Mouse (Mus musculus) embryonic facial prominence, embryonic 11.5 days (tissue): Measurements from ENCODE around the gene Akain1. TPM values are rescaled to one million over a fixed set of nuclear protein-coding genes. Genes with fewer than 3 reads are reported as not detected.
A peak's percentile ranks its signal among the peaks of the same experiment; 100 is the strongest.

Experiments
- ATAC-seq: fragments of 200-750 bp; cut with Nextera tagmentation; replicated peaks from 2 replicates; pipeline ENCODE4 v1.8.0; 2017; ENCODE audit warnings: low read depth; ENCODE audit not compliant: insufficient number of reproducible peaks, low FRiP score, low TSS enrichment
- DNase-seq: peaks from one replicate; pipeline ENCODE4 v3.0.0-alpha.2; 2015; ENCODE audit warnings: low spot score
- H3K27ac ChIP-seq: fragments of 300-500 bp; sonication (generic); replicated peaks from 2 replicates; pipeline ENCODE4 v1.5.1; 2014; ENCODE audit warnings: mild to moderate bottlenecking, low read depth, low read length, control low read depth
- H3K27me3 ChIP-seq: fragments of 300-500 bp; sonication (generic); 2 replicates; pipeline ENCODE4 v1.6.1; 2014; ENCODE audit warnings: mild to moderate bottlenecking, low read length, moderate library complexity, mixed read lengths; ENCODE audit not compliant: control insufficient read depth, insufficient read depth
- H3K36me3 ChIP-seq: fragments of 300-500 bp; sonication (generic); replicated peaks from 2 replicates; pipeline ENCODE4 v1.6.1; 2014; ENCODE audit warnings: low read depth, mild to moderate bottlenecking, low read length, moderate library complexity, mixed read lengths; ENCODE audit not compliant: control insufficient read depth, insufficient read depth
- H3K4me1 ChIP-seq: fragments of 300-500 bp; sonication (generic); 2 replicates; pipeline ENCODE4 v1.6.1; 2014; ENCODE audit warnings: low read length, mixed read lengths; ENCODE audit not compliant: control insufficient read depth, insufficient read depth
- H3K4me2 ChIP-seq: fragments of 300-500 bp; sonication (generic); 2 replicates; pipeline ENCODE4 v1.6.1; 2014; ENCODE audit warnings: low read depth, mild to moderate bottlenecking, control low read depth, low read length, moderate library complexity
- H3K4me3 ChIP-seq: fragments of 300-500 bp; sonication (generic); 2 replicates; pipeline ENCODE4 v1.5.1; 2014; ENCODE audit warnings: low read depth, low read length, control low read depth
- H3K9ac ChIP-seq: fragments of 300-500 bp; sonication (generic); replicated peaks from 2 replicates; pipeline ENCODE4 v1.6.1; 2014; ENCODE audit warnings: mild to moderate bottlenecking, control low read depth, low read length
- H3K9me3 ChIP-seq: fragments of 300-500 bp; sonication (generic); replicated peaks from 2 replicates; pipeline ENCODE4 v1.6.1; 2016; ENCODE audit warnings: mild to moderate bottlenecking, low read length, inconsistent platforms, mixed read lengths; ENCODE audit not compliant: control insufficient read depth
- WGBS: fragments of 180-500 bp; shearing (Covaris S2); extraction: QIAGEN DNeasy Blood & Tissue Kit; methylation state at CpG from one replicate; pipeline ENCODE4 v1.1.7; 2014; 5-methylcytosine and 5-hydroxymethylcytosine counted together
- polyA plus RNA-seq: library from polyadenylated mRNA; unstranded; fragments of >200 nt; fragmentation: Nextera tagmentation; extraction: Ambion mirVana; gene quantifications from 2 replicates; pipeline ENCODE4 v1.2.1, GENCODE M21; 2014

Akain1 gene
- polyA plus RNA-seq, 1 experiment from 2014 or later: 0.17 TPM

DNA sequence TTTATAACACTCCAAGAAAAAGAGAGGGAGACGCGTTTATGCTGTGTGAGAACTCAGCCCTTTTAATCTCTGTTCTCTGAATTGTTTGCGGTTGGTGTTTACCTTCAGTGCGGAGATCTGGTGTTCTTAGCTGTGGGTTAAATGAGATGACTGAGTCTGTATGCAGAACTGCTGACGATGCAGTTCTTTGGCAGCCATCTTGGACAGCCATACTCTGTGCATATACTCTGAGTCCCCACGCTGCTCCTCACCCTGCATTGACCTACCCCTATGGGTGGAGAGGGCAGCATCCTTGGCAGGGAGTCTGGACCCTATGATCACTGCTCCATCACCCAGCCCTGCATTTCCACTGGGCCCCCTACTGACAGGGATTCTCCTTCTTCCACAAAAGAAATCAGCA is 48.8 kb downstream of the Akain1 start:
- no peaks in the 10 kb centered on the region for H3K4me1 ChIP-seq
- no peaks in the 10 kb centered on the region for H3K9me3 ChIP-seq
- no peak overlapping the region for H3K27ac ChIP-seq
- ATAC-seq: no peak; the same call in 1 of the 2 replicates
- no peak overlapping the region for H3K4me3 ChIP-seq
- 94% methylated on average over 6 of the region's 6 CpGs for WGBS
- no peaks in the 10 kb centered on the region; the same call in 1 of the 2 replicates for H3K27me3 ChIP-seq
- DNase-seq: no peak
- no peak overlapping the region for H3K9ac ChIP-seq
- H3K4me2 ChIP-seq: no peak overlapping the region
- no peaks in the 10 kb centered on the region for H3K36me3 ChIP-seq

GRCm38 (mm10) chr17:69488826-69489225 is 49.7 kb downstream of the Akain1 start:
- Histone ChIP-seq H3K4me3 (no peak overlapping the region), H3K4me1 (no peaks in the 10 kb centered on the region), H3K9ac (no peak overlapping the region), H3K9me3 (no peaks in the 10 kb centered on the region), H3K36me3 (no peaks in the 10 kb centered on the region), H3K27me3 (no peaks in the 10 kb centered on the region; the same call in 1 of the 2 replicates), H3K4me2 (no peak overlapping the region), H3K27ac (no peak overlapping the region)
- DNase-seq (no peak), ATAC-seq (no peak)
- 92% methylated on average over 5 of the region's 5 CpGs for WGBS

DNA sequence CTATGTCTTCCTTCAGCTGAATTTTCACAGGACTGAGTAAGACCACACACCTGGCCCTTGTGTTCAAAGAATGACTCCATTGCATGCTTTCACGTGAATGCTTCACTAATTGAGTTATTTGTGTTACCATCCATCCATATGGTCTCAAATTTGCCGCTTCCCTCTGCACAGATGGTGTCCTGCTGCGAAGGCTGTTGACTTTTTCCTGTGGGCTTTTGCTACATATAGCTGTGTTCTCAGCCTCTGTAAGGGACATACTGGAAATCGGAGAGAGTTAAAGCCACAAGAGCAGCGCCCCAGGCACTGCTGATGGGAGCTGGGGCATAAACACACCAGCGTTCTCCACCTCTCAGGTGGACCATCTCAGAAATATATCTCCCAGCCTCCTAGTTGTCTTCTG is 53.2 kb downstream of the Akain1 start:
- H3K4me3 ChIP-seq: no peak overlapping the region
- no peak overlapping the region for H3K27ac ChIP-seq
- no peak overlapping the region for H3K4me2 ChIP-seq
- no peaks in the 10 kb centered on the region for H3K36me3 ChIP-seq
- no peaks in the 10 kb centered on the region; the same call in 1 of the 2 replicates for H3K27me3 ChIP-seq
- no peaks in the 10 kb centered on the region for H3K9me3 ChIP-seq
- H3K9ac ChIP-seq: no peak overlapping the region
- no peaks in the 10 kb centered on the region for H3K4me1 ChIP-seq
- 69% methylated on average over 6 of the region's 6 CpGs for WGBS
- DNase-seq (no peak), ATAC-seq (no peak)

DNA sequence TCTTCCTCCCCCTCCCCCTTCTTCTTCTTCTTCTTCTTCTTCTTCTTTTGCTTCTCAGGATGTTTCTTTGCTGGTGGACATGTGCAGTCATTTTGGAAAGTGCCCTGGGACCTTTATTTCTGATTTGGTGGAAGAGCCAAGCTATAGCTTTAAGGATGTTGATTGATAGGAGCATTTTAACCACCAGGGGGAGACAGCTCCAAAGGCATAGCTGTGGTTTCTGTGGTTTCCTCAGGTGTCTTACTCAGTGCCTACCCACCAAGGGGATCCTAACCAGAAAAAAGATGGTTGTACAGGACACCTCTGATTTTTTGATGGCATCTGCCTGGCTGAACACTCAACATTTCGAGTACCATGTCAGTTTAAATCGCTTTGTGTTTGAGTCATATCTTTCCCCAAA is 56.4 kb downstream of the Akain1 start:
- no peak overlapping the region for H3K4me2 ChIP-seq
- H3K4me1 ChIP-seq: no peaks in the 10 kb centered on the region
- DNase-seq (peak; percentile 41), ATAC-seq (no peak)
- no peaks in the 10 kb centered on the region for H3K9me3 ChIP-seq
- H3K27me3 ChIP-seq: no peaks in the 10 kb centered on the region; the same call in 1 of the 2 replicates
- H3K36me3 ChIP-seq: no peaks in the 10 kb centered on the region
- no peak overlapping the region for H3K9ac ChIP-seq
- H3K4me3 ChIP-seq: no peak overlapping the region
- whole genome bisulfite sequencing: 41% methylated on average over 2 of the region's 2 CpGs
- no peak overlapping the region for H3K27ac ChIP-seq

GRCm38 (mm10) chr17:69496125-69496524 is 57.0 kb downstream of the Akain1 start:
- Histone ChIP-seq H3K36me3 (no peaks in the 10 kb centered on the region), H3K9ac (no peak overlapping the region), H3K4me2 (no peak overlapping the region), H3K27ac (no peak overlapping the region), H3K4me1 (no peaks in the 10 kb centered on the region), H3K9me3 (no peaks in the 10 kb centered on the region), H3K27me3 (no peaks in the 10 kb centered on the region; the same call in 1 of the 2 replicates), H3K4me3 (no peak overlapping the region)
- WGBS: 90% methylated on average over 3 of the region's 3 CpGs
- no peak for DNase-seq
- ATAC-seq: no peak

- Histone ChIP-seq H3K9me3 (no peaks in the 10 kb centered on the region), H3K4me3 (no peak overlapping the region), H3K36me3 (no peaks in the 10 kb centered on the region), H3K4me2 (no peak overlapping the region), H3K27ac (no peak overlapping the region), H3K4me1 (no peaks in the 10 kb centered on the region), H3K27me3 (no peaks in the 10 kb centered on the region; the same call in 1 of the 2 replicates), H3K9ac (no peak overlapping the region)
- WGBS: 78% methylated on average over 4 of the region's 4 CpGs
- no peak for ATAC-seq
- DNase-seq: no peak
These were observed 58.2 kb downstream of the Akain1 start for GRCm38 (mm10) chr17:69497315-69497714.

GRCm38 (mm10) chr17:69498913-69499312 is 59.8 kb downstream of the Akain1 start:
- no peak overlapping the region for H3K4me3 ChIP-seq
- no peaks in the 10 kb centered on the region for H3K4me1 ChIP-seq
- DNase-seq: no peak
- H3K9me3 ChIP-seq: no peaks in the 10 kb centered on the region
- no peak overlapping the region for H3K9ac ChIP-seq
- no peak for ATAC-seq
- H3K27me3 ChIP-seq: no peaks in the 10 kb centered on the region
- no peaks in the 10 kb centered on the region for H3K36me3 ChIP-seq
- 46% methylated on average over 2 of the region's 2 CpGs for WGBS
- no peak overlapping the region for H3K27ac ChIP-seq
- H3K4me2 ChIP-seq: no peak overlapping the region

GRCm38 (mm10) chr17:69499441-69499840 is 60.3 kb downstream of the Akain1 start:
- Histone ChIP-seq H3K9me3 (no peaks in the 10 kb centered on the region), H3K9ac (no peak overlapping the region), H3K4me1 (no peaks in the 10 kb centered on the region), H3K27me3 (no peaks in the 10 kb centered on the region), H3K36me3 (no peaks in the 10 kb centered on the region), H3K4me2 (no peak overlapping the region), H3K27ac (no peak overlapping the region), H3K4me3 (no peak overlapping the region)
- DNase-seq (peak; percentile 17), ATAC-seq (peak; percentile 72; the same call in 1 of the 2 replicates)
- 19% methylated on average over 6 of the region's 6 CpGs for WGBS
